Mouse (Mus musculus) lung, adult 2 months (tissue): ENCODE measurements at regions not wholly inside any gene's neighbourhood (a gene's known extent, or its start where the extent isn't known, plus 50 kb on each side); places are given as distances from the start of the nearest gene placed in this dataset.

Source experiments
- CTCF ChIP-seq: fragments of 200-500 bp; IDR thresholded peaks from 2 replicates; pipeline ENCODE4 v1.5.1; 2011; ENCODE audit warnings: mild to moderate bottlenecking, low read length, control low read depth; ENCODE audit not compliant: insufficient read depth
- POLR2A ChIP-seq: fragments of 200-500 bp; IDR thresholded peaks from 2 replicates; pipeline ENCODE4 v1.6.1; 2011; ENCODE audit warnings: low read depth, mild to moderate bottlenecking, control low read depth, low read length, borderline replicate concordance; ENCODE audit errors: extremely low read depth

DNA sequence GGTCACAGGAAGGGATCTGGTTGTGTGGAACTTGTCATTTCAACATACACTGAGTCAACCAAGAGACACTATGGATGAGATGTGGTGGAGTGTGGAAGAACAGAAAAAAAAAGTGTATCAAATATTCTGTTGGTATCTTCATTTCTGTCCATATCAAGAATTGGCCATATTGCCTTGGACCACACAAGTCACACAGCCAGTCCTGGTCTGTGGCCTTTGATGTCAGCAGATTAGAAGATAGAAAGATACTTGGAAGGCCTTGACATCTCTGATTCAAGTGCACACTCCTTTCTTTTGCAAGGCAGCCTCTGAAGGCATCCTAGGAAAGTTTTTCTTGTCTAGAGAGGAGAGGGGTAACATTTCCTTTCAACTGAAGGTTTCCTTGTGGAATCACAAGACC is 88.7 kb upstream of the Dock1 start:
- no peak for TF ChIP-seq CTCF
- TF ChIP-seq POLR2A, result no peak
